Mouse (Mus musculus) liver (tissue): Measurements from ENCODE around the gene Cmya5.

Experiments
- DNase-seq: peaks from one replicate; pipeline ENCODE4 v3.0.0-alpha.2; 2020; ENCODE audit warnings: mixed read lengths

Gene Cmya5

DNA sequence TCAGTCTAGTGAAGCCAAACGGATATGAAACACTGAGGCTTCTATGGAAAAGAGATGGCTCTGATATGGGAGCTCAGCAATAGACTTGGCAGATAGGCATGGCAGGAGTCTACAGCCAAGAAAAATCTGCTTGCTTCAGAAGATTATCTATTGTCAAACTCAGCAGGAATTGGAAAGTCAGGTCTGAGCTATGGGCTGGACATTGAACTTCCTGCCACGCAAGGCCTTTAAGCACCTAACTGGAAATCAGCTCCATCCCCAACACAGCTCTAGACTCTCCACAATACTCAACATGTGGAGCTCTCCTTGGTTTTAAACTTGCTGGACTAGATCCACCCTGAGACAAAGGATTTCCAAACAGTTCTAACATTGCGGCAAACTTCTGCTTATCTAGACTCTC lies 84.1 kb downstream of the Cmya5 start:
- DNase-seq: no peak

DNA sequence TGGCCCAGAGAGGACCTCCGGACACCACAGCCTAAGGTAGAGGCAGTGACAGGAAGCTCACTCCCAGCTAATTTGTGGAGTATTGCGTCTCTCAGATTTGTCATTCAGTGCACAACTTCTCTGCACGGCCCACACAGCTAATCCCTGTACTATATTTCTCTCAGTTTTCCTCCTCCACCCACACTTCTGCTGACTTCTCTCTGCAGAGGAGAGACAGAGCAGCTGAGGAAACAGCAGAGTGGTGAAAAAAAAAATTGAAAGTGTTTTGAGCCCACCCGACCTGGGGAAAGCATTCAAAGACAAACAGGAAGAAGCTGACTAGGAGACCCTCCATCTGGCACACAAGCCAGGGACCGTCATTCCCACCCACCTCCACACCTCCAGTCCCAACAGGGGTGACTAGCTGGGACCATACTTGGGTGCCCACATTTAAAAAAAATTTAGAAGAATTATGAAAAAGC lies 85.9 kb downstream of the Cmya5 start:
- no peak for DNase-seq

DNA sequence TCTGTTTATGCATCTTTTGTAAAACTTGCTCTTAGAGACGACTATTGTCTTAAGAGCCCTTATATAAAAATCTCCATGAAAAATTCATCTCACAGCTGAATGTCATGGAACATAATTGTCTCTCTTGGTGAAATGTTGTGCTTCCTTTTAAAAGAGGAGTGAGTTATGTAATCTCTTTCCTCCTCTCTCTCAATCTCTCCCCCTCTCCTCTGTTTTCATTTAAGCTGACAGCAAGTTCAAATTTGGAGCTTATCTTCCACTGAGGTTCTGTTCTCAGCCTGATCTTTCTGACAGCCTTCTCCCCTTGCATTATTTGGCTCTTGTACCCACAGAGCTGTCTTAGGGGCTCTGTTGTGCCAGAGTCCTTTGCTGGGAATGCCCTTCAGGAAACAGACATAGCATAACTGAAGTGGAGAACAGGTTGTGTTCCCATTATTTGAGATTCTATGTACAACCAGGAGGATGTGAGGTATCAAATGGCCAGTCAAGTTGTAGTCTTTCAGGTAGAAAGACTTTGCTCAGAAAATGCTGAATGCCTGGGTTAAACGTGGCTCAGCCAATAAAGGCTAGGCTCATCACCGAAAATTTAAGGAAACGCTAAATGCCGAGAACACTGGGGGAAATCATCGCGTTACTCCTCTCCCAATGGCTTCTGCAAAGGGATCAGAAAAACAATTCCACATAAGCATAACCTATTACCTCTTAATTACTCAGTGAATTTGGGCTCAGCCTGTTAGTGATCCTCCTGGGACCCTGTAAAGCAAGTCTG lies 86.8 kb downstream of the Cmya5 start:
- no peak for DNase-seq

DNA sequence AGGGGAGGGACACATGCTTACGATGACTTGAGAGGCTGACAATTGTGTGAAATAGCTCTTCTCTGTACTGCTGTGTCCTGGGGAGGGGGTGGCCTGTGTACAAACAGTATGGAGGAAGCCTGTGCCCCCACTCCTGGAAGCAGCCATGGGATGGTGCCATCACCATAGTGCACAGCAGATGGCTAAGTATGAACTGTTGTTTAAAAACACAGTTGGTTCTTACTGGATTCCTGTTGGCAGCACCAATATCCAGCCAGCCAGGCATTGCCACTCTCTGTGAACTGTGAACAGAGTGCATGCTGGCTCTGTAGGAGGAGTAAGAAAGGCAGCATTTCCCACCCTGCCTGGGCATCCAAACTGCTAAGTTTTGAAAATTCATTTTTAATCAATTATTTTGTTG lies 88.4 kb downstream of the Cmya5 start:
- DNase-seq: no peak

DNA sequence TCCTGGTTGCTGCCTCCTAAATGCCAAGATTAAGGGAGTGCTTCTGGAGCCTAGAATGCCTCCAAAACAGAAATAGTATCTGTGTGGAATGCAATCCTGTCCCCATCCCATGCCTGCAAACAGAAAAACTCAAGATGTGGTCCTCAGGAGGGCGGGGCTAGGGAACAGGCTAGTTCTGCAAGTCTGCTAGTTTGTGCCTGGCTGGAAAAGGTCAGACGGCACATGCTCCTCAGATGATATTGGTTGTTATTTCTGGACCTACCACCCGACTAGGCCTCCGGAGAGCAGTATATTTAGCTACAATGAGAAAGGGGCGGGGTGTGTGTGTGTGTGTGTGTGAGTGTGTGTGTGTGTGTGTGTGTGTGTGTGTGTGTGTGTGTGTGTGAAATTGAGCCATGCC lies 93.0 kb downstream of the Cmya5 start:
- DNase-seq: no peak

DNA sequence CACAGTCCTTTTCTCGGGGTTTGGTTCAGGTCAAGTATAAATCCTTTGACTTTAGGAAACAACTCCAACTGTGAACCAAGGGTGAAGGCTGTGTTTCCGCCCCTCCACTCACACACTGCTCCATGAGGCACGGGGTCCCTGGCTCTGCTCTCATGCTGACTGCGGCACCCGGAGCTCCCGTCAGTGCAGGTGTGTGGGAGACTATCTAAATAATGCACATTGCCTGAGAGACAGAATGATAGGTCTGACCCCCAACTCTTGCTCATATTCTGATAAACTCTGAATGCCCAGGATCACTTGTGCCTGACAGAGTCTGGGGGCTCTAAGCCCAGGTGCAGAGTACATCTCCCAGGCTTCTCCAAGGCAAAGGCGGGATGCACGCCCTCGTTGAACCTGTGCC lies 103.5 kb downstream of the Cmya5 start:
- DNase-seq: no peak

DNA sequence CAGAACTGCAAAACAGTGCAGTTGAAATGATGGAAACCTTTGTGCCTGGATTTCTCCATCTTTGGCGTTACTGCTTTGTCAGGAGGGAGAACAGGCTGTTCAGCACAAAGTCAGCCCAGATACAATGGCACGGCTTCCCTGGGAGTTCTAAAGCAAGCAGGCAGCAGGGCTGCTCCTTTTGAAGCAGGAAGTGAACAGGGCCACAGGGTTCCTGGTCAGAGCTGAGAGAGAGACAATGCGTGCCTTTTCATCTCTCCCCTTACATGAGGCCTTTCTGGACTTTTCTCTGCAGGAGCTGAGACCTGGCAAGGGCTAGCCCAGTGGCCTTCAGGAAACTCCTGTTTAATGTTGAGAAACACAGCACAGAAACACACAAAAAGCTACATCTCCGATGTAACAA lies 108.3 kb downstream of the Cmya5 start:
- DNase-seq: no peak

DNA sequence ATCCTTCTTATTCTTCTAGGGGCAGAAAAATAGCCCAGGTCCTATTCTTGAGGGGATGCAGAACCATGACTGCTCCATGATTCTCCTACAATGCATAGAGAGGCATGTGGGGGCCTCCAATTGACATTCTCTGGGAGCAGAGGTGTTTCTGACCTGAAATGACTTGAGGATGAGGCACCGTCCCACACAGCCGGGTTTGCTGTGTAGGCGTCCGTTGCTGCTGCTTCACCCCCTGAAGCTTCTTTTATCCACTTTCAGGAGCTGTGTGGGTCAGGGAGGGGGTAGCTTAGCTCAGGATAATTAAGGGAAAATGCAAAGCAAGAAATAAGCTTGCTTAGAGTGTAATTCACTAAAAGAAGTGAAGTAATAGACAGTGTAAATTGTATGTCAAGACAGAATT lies 115.2 kb downstream of the Cmya5 start:
- DNase-seq: no peak

DNA sequence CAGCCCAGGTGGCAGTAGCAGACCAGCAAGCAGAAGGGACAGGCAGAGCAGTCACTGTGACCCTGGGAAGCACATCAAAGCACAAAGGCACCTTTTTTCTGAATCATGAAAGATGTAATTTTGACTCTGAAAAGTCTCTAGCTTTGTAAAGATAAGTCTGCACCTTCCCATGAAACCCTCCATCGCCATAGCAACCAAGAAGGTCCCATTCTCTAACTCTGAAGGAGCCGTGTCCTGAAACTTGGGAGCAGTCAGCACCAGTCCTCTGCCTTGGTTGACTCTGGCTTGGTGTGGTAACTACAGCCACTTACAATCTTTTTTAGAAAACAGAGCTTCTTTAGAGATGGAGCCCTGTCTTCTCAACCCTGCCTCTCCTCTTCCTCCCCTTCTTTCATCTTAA lies 119.7 kb downstream of the Cmya5 start:
- DNase-seq: no peak

DNA sequence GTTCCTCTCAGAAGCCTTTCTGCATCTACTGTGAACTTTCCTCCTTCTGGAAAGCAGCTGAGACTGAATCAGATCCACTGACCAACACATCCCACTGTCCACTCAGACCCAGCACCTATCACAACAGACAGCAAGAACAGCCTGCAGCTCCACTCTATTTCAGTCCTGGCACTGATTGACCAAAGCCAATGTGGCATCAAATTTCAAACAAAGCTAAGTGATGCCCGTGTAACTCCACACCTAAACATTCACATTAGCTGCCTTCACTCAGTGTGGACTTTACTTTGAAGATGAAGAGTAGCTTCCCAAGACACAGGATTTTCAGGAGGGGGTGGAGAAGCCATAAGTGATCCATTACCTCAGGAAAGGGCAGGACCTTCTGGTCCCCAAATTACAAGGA lies 122.4 kb downstream of the Cmya5 start:
- DNase-seq: no peak

DNA sequence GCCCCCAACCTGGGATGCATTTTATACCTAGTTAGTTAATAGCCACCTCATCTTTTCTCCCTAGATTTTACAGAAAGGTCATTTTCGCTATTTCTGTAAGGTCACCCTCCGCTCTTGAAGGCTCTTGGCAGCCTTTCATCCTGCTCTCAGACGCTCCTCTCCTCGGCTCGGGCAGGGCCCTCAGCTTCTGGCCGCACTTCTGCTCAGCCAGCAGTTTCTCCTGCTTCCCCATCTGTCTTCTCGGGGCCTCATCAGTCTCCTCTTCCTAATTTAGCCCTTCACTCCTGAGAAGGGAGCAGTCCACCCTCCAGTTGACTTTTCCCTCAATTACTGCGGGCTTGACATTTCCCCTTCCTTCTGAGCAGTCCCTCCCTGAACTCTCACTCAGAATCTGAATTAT lies 131.6 kb downstream of the Cmya5 start:
- no peak for DNase-seq

DNA sequence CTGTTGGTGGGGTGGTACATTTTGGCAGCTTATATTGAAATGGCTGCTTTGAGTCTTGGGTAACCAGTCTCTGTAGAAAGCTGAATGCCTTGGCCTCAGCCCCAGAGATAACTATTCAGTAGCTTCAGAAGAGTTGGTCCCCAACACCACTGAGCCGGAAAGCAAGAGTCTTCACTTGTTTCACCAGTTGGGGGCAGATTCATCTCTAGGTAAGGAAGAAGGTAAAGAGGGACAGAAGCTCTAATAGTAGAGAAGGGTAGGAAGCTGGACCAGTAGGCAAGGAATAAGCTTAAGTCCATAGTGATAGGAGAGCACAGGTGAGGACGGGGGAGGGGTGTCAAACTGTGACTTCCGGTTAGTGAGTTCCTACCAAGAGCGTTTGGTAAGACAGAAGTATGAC lies 133.2 kb downstream of the Cmya5 start:
- DNase-seq: no peak

DNA sequence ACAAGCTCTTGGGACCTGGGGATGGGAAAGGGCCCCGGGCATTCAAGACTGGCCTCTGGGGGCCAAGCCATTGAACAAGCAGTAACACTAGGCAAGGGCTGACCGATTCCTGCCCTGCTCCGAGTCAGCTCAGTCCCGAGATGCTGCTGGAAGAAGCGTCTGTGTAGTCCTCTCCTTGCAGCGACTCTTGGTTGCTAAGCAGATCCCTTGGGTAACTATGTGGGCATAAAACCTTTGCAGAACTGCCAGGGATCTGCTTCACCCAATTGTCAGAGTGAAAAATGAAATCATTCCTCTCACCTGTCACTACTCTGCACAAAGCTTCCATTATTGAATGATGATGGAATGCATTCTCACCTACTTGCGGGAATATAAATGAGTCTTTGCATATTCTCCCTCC lies 134.0 kb downstream of the Cmya5 start:
- no peak for DNase-seq

DNA sequence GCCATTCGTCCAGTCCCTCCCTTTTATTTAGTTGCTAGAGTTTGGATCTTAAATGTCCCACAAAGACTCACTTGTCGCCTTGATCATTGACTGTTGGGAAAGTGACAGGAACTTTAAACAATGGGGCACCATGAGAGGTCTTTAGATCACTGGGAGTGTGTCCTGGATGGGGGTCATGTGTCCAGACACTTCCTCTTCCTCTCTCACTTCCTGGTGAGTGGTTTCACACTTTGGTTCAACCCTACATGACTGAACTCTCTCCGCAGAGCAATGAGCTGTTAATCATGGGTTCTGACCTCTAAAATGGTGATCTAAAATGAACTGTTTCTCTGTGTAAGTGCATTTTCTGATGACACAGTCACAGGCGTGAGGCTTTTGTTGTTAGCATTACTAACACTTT lies 137.4 kb downstream of the Cmya5 start:
- DNase-seq: no peak

DNA sequence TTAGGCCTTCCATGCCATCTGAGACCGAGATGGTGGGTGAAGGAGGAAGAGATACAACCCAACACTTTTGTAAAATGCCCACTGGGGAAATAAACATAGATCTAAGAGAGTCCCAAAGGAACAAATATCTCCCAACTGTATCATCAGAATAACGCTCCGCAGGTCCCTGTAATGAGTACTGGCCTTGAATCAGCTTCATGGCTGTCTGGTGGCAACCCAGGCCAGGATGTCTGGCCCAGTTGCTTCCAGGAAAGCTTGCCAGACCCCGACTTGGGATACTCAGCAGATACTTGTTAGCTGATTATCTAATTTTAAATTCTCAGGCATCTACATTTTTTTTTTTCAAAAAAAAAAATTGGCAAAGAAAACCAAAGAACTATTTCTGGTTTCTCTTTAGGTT lies 138.2 kb downstream of the Cmya5 start:
- no peak for DNase-seq

DNA sequence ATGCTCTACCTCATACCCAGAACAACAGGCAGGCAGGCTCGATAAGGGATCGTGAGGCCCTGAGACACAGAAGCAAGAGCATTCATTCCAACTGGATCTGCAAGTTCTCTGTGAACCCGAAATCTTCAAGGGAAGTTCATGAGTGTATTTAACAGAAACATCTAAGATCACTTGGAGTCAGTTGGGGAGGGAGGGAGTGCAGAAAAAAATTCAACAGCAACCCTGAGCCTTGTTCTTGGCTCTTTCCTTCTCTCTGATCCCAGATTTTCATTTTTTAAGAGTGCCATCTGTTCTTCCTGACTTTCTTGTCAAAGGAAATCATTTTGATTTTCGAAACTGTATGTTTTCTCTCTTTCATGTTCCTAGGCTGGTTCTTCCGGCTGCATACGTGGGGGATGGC lies 140.5 kb downstream of the Cmya5 start:
- no peak for DNase-seq

DNA sequence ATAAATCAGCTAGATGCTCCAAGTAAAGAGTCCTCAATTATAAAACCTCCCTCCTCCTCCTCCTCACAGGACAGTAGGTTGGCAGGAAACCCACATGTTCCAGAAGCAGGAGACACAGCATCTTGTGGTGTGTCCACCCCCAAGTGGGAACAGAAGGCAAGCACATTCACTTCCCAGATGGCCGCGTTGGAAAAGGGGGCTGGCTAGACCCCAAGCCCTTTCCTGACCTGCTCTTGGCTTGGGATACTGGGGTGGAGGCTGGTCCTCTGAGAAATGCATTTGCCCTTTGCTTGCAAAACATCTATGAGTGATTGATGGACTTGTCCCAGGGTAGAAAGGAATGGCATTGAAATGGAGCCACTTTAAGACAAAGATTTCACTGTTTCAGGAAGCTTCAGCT lies 142.1 kb downstream of the Cmya5 start:
- no peak for DNase-seq

DNA sequence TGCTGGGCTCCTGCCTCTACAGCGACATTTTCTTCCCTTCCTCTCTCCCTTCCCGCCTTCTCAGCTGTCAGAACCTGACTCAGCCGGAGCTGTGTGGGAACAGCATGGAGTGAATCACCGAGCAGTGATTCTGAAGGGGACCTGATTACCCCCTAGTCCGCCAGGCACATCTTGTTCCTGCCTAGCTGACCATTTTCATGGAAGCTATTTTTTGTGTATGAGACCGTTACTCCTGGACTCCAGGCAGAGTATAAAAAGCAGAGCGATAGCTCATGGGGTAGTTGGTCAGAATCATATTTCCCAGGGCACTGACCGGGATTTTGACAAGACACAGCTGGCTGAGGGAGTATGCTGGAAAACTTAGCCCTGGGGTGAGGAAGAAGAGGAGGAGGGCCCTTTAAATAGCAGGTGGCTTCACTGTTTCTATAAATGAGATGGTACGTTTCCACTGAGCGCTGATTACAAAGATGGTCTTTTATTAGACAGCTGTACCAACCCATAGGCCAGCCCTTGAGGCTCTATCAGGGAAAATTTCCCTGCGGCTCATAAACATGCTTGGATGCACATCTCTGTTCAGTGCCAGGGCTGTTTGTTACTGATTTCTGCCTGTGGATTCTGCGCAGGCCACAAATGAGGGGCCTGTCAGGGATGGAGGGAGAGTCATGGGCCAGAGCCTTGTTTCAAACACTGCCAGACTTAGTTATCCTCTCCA lies 143.7 kb downstream of the Cmya5 start:
- DNase-seq: no peak

DNA sequence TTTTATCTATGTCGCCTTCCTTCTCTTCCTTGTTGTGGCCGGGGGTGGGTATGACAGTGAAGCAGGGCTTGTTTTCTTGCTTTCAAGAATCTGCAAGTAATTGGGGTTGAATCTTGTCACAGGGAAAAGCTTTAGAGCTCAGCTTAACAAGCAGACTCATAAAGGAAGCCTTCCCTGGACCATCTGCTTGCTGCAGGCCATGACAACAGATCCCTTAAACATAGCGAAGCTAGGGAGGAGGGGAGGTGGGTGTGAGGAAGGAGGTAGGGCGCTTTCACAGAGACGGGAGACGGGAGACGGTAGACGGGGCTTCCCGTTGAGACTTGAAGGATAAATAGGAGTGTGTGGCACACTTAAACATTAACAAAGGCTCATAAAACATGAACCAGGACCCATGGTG lies 144.7 kb downstream of the Cmya5 start:
- no peak for DNase-seq

DNA sequence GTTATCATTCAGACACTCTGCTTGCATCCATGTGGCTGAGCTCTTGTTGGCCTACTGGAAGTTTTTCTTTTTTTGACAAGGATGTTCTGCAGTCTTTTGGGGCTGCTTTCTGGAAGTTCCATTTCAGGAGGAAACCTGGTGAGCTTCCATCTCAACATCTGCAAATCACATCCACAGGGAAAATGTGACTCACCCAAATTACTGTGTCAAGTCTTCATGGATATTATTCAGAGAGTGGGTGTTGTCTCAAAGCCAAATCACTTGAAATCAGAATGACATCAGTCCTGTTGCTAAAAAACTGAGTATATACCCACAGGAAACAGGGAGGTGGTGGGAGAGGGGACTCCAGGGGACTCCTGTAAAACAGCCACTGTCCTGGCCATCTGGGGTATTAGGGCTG lies 149.8 kb downstream of the Cmya5 start:
- no peak for DNase-seq

DNA sequence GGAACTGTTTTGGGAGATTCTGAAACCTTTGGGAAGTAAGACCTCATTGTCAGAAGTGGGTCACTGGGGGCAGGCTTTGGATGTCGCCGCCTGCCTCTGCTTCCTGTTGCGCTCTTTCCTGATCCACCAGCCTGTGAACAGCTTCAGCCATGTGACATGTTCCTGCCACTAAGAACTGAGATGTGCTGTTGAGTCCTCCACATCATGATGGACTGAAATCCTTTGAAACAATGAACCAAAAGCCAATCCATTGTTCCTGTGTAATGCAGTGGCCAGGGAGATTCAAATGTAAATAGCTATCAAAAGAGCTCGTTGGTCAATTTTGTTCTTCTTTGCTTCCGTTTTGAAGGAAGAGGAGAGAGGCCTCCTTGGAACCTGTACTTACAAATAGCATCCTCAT lies 151.7 kb downstream of the Cmya5 start:
- no peak for DNase-seq
